Mouse (Mus musculus) C2C12 (cell line): ENCODE results near the gene Igf2bp1.

ENCODE experiments used
- CTCF ChIP-seq: IDR thresholded peaks from one replicate; pipeline ENCODE4 v1.5.1; 2011; ENCODE audit not compliant: control insufficient read depth, insufficient read depth, insufficient read length
- USF1 ChIP-seq: IDR thresholded peaks from one replicate; pipeline ENCODE4 v1.6.1; 2011; ENCODE audit warnings: low read depth, mild to moderate bottlenecking, control low read depth, moderate library complexity

GRCm38 (mm10) chr11:95981804-95982203 is 23.9 kb downstream of the Igf2bp1 start:
- TF ChIP-seq USF1 (no peak), CTCF (no peak)
